Mouse (Mus musculus) neural tube, embryonic 11.5 days (tissue): ENCODE results near the gene Tmem145. TPM values are rescaled to one million over a fixed set of nuclear protein-coding genes. Genes with fewer than 3 reads are reported as not detected.
"Not testable (repeated sequence)": the region's sequence is repeated elsewhere in the genome, so short reads cannot be mapped to it uniquely, and the experiment has no call there.

ENCODE experiments used
- ATAC-seq: fragments of 200-750 bp; cut with Nextera tagmentation; 2 replicates; pipeline ENCODE4 v1.8.0; 2017; ENCODE audit warnings: moderate number of reproducible peaks, mild to moderate bottlenecking, moderate TSS enrichment, moderate library complexity; ENCODE audit not compliant: insufficient read depth, low FRiP score, low TSS enrichment
- DNase-seq: peaks from one replicate; pipeline ENCODE4 v3.0.0-alpha.2; 2015; ENCODE audit warnings: low spot score
- H3K27ac ChIP-seq: fragments of 300-500 bp; sonication (generic); 2 replicates; pipeline ENCODE4 v1.5.1; 2014; ENCODE audit warnings: low read depth, mild to moderate bottlenecking, low read length
- H3K27me3 ChIP-seq: fragments of 300-500 bp; sonication (generic); 2 replicates; pipeline ENCODE4 v1.6.1; 2014; ENCODE audit warnings: mild to moderate bottlenecking, low read length, mixed read lengths; ENCODE audit not compliant: control insufficient read depth, insufficient read depth
- H3K36me3 ChIP-seq: fragments of 300-500 bp; sonication (generic); 2 replicates; pipeline ENCODE4 v1.6.1; 2014; ENCODE audit warnings: mild to moderate bottlenecking, low read length, moderate library complexity, mixed read lengths; ENCODE audit not compliant: control insufficient read depth, insufficient read depth
- H3K4me1 ChIP-seq: fragments of 300-500 bp; sonication (generic); 2 replicates; pipeline ENCODE4 v1.6.1; 2014; ENCODE audit warnings: low read length, mixed read lengths; ENCODE audit not compliant: control insufficient read depth, insufficient read depth
- H3K4me2 ChIP-seq: fragments of 300-500 bp; sonication (generic); 2 replicates; pipeline ENCODE4 v1.6.1; 2014; ENCODE audit warnings: low read depth, mild to moderate bottlenecking, moderate library complexity
- H3K4me3 ChIP-seq: fragments of 300-500 bp; sonication (generic); 2 replicates; pipeline ENCODE4 v1.5.1; 2014; ENCODE audit warnings: low read depth, low read length
- H3K9ac ChIP-seq: fragments of 300-500 bp; sonication (generic); 2 replicates; pipeline ENCODE4 v1.6.1; 2014; ENCODE audit warnings: mild to moderate bottlenecking, low read length
- H3K9me3 ChIP-seq: fragments of 300-500 bp; sonication (generic); 2 replicates; pipeline ENCODE4 v1.6.1; 2016; ENCODE audit warnings: low read length; ENCODE audit not compliant: control insufficient read depth
- WGBS: fragments of 180-500 bp; shearing (Covaris S2); extraction: QIAGEN DNeasy Blood & Tissue Kit; methylation state at CpG from one replicate; pipeline ENCODE4 v1.1.7; 2014; 5-methylcytosine and 5-hydroxymethylcytosine counted together
- polyA plus RNA-seq: library from polyadenylated mRNA; unstranded; fragments of >200 nt; fragmentation: Nextera tagmentation; extraction: Ambion mirVana; gene quantifications from 2 replicates; pipeline ENCODE4 v1.2.1, GENCODE M21; 2014

The Tmem145 gene
- polyA plus RNA-seq, 1 experiment from 2014 or later: 10.2 TPM

DNA sequence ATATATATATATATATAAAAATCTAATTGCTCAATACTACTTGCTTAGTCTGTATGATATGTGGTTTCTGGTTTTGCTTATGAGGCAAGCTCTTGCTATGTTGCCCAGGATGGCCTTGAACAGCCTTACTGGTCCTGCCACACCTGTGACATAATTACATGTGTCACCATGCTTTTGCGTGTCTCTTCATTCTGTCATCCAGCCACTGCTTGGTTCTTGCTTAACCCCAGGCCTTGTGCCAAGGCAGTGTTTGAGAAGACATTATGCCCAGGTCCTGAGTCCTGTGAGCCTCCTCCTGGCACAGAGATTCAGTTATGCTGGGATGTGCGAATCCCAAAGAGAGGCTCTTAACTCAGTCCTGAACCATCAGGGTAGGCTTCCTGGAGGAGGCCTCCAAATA, 17.3 kb downstream of the Tmem145 start:
- no peak for ATAC-seq
- no peak overlapping the region for H3K9ac ChIP-seq
- no peak overlapping the region for H3K4me2 ChIP-seq

DNA sequence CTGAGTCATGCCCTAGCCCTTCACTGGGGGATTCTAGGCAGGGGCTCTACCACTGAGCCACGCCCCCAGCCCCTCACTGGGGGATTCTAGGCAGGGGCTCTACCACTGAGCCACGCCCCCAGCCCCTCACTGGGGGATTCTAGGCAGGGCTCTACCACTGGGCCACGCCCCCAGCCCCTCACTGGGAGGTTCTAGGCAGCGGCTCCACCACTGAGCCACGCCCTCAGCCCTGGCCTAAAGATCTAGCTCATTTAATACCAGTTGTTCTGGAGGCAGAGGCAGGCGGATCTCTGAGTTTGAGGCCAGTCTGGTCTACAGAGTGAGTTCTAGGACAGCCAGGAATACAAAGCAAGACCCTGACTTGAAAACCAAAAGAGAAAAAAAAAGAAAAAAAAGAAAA, 19.5 kb downstream of the Tmem145 start:
- not testable (repeated sequence) for H3K36me3 ChIP-seq

More for the DNA sequence above, 17.3 kb downstream of the Tmem145 start:
- H3K27ac ChIP-seq: no peak overlapping the region
- WGBS: 89% methylated on average over 2 of the region's 2 CpGs
- H3K4me3 ChIP-seq: no peak overlapping the region
- H3K27me3 ChIP-seq: no peaks in the 10 kb centered on the region
- no peak for DNase-seq
- peaks cover 9% of the 10 kb centered on the region; the same call in 1 of the 2 replicates for H3K4me1 ChIP-seq
- no peaks in the 10 kb centered on the region; the same call in 1 of the 2 replicates for H3K36me3 ChIP-seq
- no peaks in the 10 kb centered on the region for H3K9me3 ChIP-seq

DNA sequence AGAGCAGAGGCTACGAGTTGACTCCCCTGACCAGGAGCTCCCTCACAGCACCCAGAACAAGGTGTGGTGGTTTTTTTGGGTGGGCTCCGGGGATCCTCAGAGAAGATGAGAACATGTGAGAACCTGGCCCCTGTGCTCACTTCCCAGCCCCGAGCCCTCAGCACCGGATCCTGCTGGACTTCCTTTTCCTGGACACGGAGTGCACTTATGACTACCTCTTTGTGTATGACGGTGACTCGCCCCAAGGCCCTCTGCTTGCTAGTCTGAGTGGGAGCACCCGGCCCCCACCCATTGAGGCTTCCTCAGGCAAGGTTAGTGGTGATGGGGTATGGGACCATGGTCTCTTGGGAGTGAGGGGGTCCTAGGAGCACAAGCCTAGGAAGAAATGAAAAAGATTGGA, 20.3 kb downstream of the Tmem145 start:
- Histone ChIP-seq H3K9me3 (no peaks in the 10 kb centered on the region), H3K27me3 (no peaks in the 10 kb centered on the region), H3K4me1 (peaks cover 7% of the 10 kb centered on the region; the same call in 1 of the 2 replicates), H3K4me2 (no peak overlapping the region), H3K36me3 (peaks cover 9% of the 10 kb centered on the region), H3K9ac (no peak overlapping the region), H3K27ac (no peak overlapping the region), H3K4me3 (no peak overlapping the region)
- DNase-seq (no peak), ATAC-seq (no peak)
- WGBS: 89% methylated on average over 8 of the region's 8 CpGs

More for the DNA sequence above, 19.5 kb downstream of the Tmem145 start:
- not testable (repeated sequence) for H3K27ac ChIP-seq, H3K4me3 ChIP-seq, H3K9me3 ChIP-seq, H3K4me2 ChIP-seq, ATAC-seq, H3K27me3 ChIP-seq, H3K9ac ChIP-seq, H3K4me1 ChIP-seq, DNase-seq
- WGBS: 92% methylated on average over 5 of the region's 6 CpGs

DNA sequence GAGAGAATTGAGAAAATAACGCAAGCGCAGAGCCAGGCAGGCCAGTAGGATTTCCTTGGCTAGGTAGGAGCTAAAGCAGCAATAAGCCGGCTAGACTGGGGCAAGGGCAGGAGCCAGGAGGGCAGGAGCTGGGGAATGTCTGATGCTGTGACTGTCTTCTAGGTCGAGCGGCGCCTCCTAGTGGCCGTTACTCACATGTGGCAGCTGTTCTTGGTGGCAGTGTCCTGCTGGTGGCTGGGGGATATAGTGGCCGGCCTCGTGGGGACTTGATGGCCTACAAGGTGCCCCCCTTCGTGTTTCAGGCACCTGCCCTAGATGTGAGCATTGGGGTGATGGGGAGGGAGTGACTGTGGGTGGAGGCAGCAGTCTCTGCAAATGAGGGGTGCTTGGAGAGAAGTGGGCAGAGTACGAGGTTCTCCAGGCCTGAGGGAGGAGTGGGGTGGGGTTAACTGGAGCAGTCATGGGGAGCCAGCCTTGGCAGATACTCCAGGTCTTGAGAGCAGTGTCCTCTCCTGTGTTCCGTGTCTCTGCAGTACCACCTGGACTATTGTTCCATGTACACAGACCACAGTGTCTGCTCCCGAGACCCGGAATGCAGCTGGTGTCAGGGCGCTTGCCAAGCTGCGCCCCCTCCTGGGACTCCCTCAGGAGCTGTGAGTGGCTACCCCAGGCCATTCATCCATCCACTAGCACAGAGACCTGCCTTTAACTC, 27.8 kb downstream of the Tmem145 start:
- DNase-seq (peak; percentile 80), ATAC-seq (peak; percentile 48; the same call in 1 of the 2 replicates)
- no peak overlapping the region for H3K4me2 ChIP-seq
- H3K27ac ChIP-seq: no peak overlapping the region
- H3K4me1 ChIP-seq: no peaks in the 10 kb centered on the region
- no peak overlapping the region for H3K9ac ChIP-seq
- no peak overlapping the region for H3K4me3 ChIP-seq
- no peaks in the 10 kb centered on the region for H3K27me3 ChIP-seq
- H3K36me3 ChIP-seq: peaks cover 20% of the 10 kb centered on the region
- WGBS: 41% methylated on average over 16 of the region's 16 CpGs
- no peaks in the 10 kb centered on the region for H3K9me3 ChIP-seq

DNA sequence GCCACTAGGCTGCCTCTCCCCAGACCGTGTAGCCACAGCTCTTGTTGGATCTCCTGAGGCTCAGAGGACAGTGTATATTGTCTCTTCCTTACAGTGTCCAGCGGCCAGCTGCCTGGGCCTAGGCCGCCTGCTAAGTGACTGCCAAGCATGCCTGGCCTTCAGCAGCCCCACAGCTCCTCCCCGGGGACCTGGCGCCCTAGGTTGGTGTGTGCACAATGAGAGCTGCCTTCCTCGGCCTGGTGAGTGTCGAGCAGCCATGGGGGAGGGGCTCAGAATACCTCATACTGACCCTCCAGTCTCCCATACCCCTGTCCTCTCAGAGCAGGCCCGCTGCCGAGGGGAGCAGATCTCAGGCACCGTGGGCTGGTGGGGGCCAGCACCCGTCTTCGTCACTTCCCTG, 28.6 kb downstream of the Tmem145 start:
- H3K4me2 ChIP-seq: no peak overlapping the region
- no peaks in the 10 kb centered on the region for H3K27me3 ChIP-seq
- H3K36me3 ChIP-seq: peaks cover 20% of the 10 kb centered on the region
- no peak overlapping the region for H3K4me3 ChIP-seq
- no peaks in the 10 kb centered on the region for H3K4me1 ChIP-seq
- DNase-seq (no peak), ATAC-seq (no peak)
- 86% methylated on average over 12 of the region's 12 CpGs for WGBS
- no peak overlapping the region for H3K27ac ChIP-seq
- H3K9me3 ChIP-seq: no peaks in the 10 kb centered on the region
- no peak overlapping the region for H3K9ac ChIP-seq

DNA sequence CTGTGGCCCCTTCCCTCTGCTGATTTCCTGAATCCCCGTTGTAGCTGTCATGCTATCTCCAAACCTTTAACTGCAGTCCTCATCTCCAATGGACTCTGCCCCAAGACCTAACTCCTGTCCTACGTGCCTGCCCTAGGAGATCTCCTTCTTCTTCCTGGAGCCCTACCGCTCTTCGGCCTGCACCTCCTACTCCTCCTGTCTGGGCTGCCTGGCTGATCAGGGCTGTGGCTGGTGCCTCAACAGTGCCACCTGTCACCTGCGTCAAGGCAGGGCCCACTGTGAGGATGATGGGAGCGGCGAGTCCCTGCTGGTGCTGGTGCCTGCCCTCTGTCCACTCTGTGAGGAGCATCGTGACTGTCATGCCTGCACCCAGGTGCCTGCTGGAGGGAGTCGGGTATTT, 33.4 kb downstream of the Tmem145 start:
- no peaks in the 10 kb centered on the region for H3K27me3 ChIP-seq
- no peak overlapping the region for H3K4me3 ChIP-seq
- ATAC-seq (no peak), DNase-seq (no peak)
- no peak overlapping the region for H3K4me2 ChIP-seq
- no peak overlapping the region for H3K9ac ChIP-seq
- H3K36me3 ChIP-seq: peaks cover 15% of the 10 kb centered on the region
- H3K4me1 ChIP-seq: no peaks in the 10 kb centered on the region
- WGBS: 92% methylated on average over 9 of the region's 9 CpGs
- H3K9me3 ChIP-seq: no peaks in the 10 kb centered on the region
- H3K27ac ChIP-seq: no peak overlapping the region

DNA sequence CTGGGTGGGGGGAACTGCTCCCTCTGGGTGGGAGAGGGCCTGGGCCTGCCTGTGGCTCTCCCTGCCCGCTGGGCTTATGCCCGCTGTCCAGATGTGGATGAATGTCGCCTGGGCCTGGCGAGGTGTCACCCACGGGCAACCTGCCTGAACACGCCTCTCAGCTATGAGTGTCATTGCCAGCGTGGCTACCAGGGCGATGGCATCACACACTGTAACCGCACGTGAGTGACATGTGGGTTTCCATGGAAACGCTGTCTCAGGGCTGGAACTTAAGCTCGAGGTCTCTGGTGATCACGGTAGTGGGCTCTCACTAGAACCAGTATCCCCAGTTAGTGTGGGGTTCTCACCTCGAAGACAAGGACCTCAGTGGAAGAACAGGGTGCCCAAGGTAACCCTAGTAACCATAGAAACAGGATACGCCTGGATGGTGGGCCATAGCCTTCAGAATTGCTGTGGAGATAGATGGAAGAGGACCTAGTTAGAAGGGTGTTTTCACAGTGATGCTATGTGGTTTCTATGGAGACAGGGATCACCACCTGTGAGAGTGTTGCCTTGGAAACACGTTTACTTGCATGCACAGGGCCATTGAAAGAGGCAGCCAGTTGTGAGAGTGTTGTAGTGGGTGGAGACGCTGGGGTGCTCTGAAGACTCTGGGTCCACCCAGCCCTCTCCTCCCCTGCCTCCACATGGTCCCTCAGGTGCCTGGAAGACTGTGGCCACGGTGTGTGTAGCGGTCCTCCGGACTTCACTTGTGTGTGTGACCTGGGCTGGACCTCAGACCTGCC, 35.3 kb downstream of the Tmem145 start:
- Histone ChIP-seq H3K27me3 (no peaks in the 10 kb centered on the region), H3K4me3 (no peak overlapping the region), H3K4me1 (no peaks in the 10 kb centered on the region), H3K36me3 (peaks cover 13% of the 10 kb centered on the region), H3K9ac (no peak overlapping the region), H3K27ac (no peak overlapping the region), H3K4me2 (no peak overlapping the region), H3K9me3 (no peaks in the 10 kb centered on the region)
- ATAC-seq: no peak
- no peak for DNase-seq
- WGBS: 83% methylated on average over 20 of the region's 20 CpGs

DNA sequence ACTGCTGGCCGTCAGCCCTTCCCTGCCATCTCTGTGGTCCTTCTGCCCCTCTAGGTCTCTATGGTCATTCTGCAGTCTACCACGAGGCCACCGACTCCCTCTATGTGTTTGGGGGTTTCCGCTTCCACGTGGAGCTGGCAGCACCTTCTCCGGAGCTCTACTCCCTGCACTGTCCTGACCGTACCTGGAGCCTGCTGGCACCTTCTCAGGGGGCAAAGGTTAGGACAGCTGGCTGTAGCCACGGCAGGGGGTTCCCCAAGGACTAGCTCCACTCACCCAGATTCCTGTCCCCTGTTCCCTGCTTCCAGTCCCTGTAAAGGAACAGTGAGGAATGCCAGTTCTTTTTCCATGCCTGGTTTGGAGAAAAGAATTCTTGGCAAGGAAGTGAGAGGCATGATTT, 43.0 kb downstream of the Tmem145 start:
- Histone ChIP-seq H3K4me2 (no peak overlapping the region), H3K27me3 (no peaks in the 10 kb centered on the region), H3K4me3 (no peak overlapping the region), H3K36me3 (peaks cover 13% of the 10 kb centered on the region), H3K27ac (no peak overlapping the region), H3K9me3 (no peaks in the 10 kb centered on the region), H3K9ac (no peak overlapping the region), H3K4me1 (no peaks in the 10 kb centered on the region)
- 83% methylated on average over 8 of the region's 8 CpGs for WGBS
- DNase-seq (no peak), ATAC-seq (no peak)
